ENCODE assay signal across 8 mouse cellular contexts in genomic region chr8:124863163-124863677, GRCm38 (mm10). TPM values are rescaled to one million over a fixed set of nuclear protein-coding genes. Genes with fewer than 3 reads are reported as not detected.
A peak's percentile ranks its signal among the peaks of the same experiment; 100 is the strongest.
DNase-seq lines count a peak whose midpoint lies in the region; ATAC-seq and TF ChIP-seq lines count a peak whose summit lies in the region.

No protein-coding gene starts in this region.

- H3K27me3 ChIP-seq in heart, embryonic 13.5 days (replicated peaks): no peaks in the 10 kb centered on the region
- H3K27me3 ChIP-seq in G1E (ENCODE audit: insufficient read depth, low read length): no peaks in the 10 kb centered on the region
- no peaks in the 10 kb centered on the region for H3K27me3 ChIP-seq in forebrain, embryonic 16.5 days (replicated peaks; ENCODE audit: control insufficient read depth, insufficient read depth, low read length)
- H3K27me3 ChIP-seq in megakaryocyte, embryonic 14.5 days (replicated peaks): no peaks in the 10 kb centered on the region

- H3K9me3 ChIP-seq in heart, embryonic 13.5 days: no peaks in the 10 kb centered on the region
- no peaks in the 10 kb centered on the region for H3K9me3 ChIP-seq in G1E (replicated peaks)
- H3K9me3 ChIP-seq in forebrain, embryonic 16.5 days (ENCODE audit: control insufficient read depth, low read length): no peaks in the 10 kb centered on the region
- no peaks in the 10 kb centered on the region for H3K9me3 ChIP-seq in megakaryocyte, embryonic 14.5 days

- no peak; the same call in 1 of the 2 replicates for ATAC-seq in heart, embryonic 13.5 days (ENCODE audit: extremely low read depth, insufficient number of reproducible peaks, low FRiP score, low TSS enrichment)
- ATAC-seq in G1E (ENCODE audit: extremely low read depth, insufficient number of reproducible peaks, low FRiP score, poor library complexity, severe bottlenecking): 0 out of 2 replicates have a peak, but pooled peaks have one; percentile 1
- ATAC-seq in forebrain, embryonic 16.5 days: peak; percentile 84

- peak overlapping the region; percentile 77 for H3K4me2 ChIP-seq in heart, embryonic 13.5 days
- H3K4me2 ChIP-seq in forebrain, embryonic 16.5 days (ENCODE audit: low read length): peak overlapping the region; percentile 85

- peak overlapping the region; percentile 85 for H3K27ac ChIP-seq in heart, embryonic 13.5 days (replicated peaks)
- H3K27ac ChIP-seq in forebrain, embryonic 16.5 days (ENCODE audit: low read length): peak overlapping the region; percentile 89

- H3K9ac ChIP-seq in heart, embryonic 13.5 days: peak overlapping the region; percentile 95
- H3K9ac ChIP-seq in forebrain, embryonic 16.5 days (replicated peaks; ENCODE audit: low read depth, low read length): peak overlapping the region; percentile 99

- no peak for DNase-seq in heart, postnatal 4 days
- DNase-seq in G1E (ENCODE audit: low spot score): no peak
- DNase-seq in ovary, postnatal 14 days (ENCODE audit: low spot score): no peak
- DNase-seq in thymus, postnatal 14 days: no peak
- DNase-seq in spleen, postnatal 4 days (ENCODE audit: low spot score in 2 of 2): no peak

- peak overlapping the region; percentile 91 for H3K4me3 ChIP-seq in heart, embryonic 13.5 days
- H3K4me3 ChIP-seq in G1E (ENCODE audit: low read depth, low read length): peak overlapping the region; percentile 99
- peak overlapping the region; percentile 95 for H3K4me3 ChIP-seq in forebrain, embryonic 16.5 days (replicated peaks; ENCODE audit: low read length)
- peak overlapping the region; percentile 99 for H3K4me3 ChIP-seq in megakaryocyte, embryonic 14.5 days (replicated peaks)

- no peak for TF ChIP-seq CTCF in G1E (IDR thresholded peaks at IDR 0.05; ENCODE audit: low read depth, low read length)

- under 1% methylated on average over 33 of the region's 33 CpGs for WGBS in heart, embryonic 13.5 days
- WGBS in forebrain, embryonic 16.5 days: under 1% methylated on average over 33 of the region's 33 CpGs

- H3K4me1 ChIP-seq in heart, embryonic 13.5 days: peaks cover 79% of the 10 kb centered on the region
- peaks cover 64% of the 10 kb centered on the region for H3K4me1 ChIP-seq in G1E (ENCODE audit: insufficient read depth, low read depth, low read length)
- H3K4me1 ChIP-seq in forebrain, embryonic 16.5 days (replicated peaks; ENCODE audit: control insufficient read depth, insufficient read depth, low read length): peaks cover 16% of the 10 kb centered on the region
- H3K4me1 ChIP-seq in megakaryocyte, embryonic 14.5 days: peaks cover 90% of the 10 kb centered on the region

- H3K36me3 ChIP-seq in heart, embryonic 13.5 days: peaks cover 33% of the 10 kb centered on the region
- peaks cover 64% of the 10 kb centered on the region for H3K36me3 ChIP-seq in G1E (replicated peaks)
- peaks cover 11% of the 10 kb centered on the region for H3K36me3 ChIP-seq in forebrain, embryonic 16.5 days (ENCODE audit: control insufficient read depth, insufficient read depth)
- peaks cover 39% of the 10 kb centered on the region for H3K36me3 ChIP-seq in megakaryocyte, embryonic 14.5 days (replicated peaks; ENCODE audit: low read length)

RNA-seq across cellular contexts. Expression of gene 2810004N23Rik, which starts 0.3 kb away (rescaled TPM):
- polyA plus RNA-seq in heart, embryonic 13.5 days (2015; fragmentation: Nextera tagmentation; extraction: Ambion mirVana): 47.8 and 52.9 TPM in 2 replicates
- total RNA-seq in heart, postnatal 4 days (2021): 10 to 100 TPM; 44.0 to 46.1 TPM
- total RNA-seq in G1E (2014; fragmentation: Nextera tagmentation) (49.3 and 61.9 TPM in 2 replicates), G1E (2017) (73.7 and 74.1 TPM in 2 replicates)
- polyA plus RNA-seq in G1E (2012): 41.9 and 52.6 TPM in 2 replicates
- polyA plus RNA-seq in forebrain, embryonic 16.5 days (2015; fragmentation: Nextera tagmentation; extraction: Ambion mirVana): 36.1 and 38.3 TPM in 2 replicates
- polyA plus RNA-seq in megakaryocyte, embryonic 14.5 days (2012; ENCODE audit: insufficient read depth, low replicate concordance): 8.3 and 25.4 TPM in 2 replicates

RNA-seq across cellular contexts. Expression of gene Gnpat, which starts 0.4 kb away (rescaled TPM):
- 94.8 and 101 TPM in 2 replicates for polyA plus RNA-seq in heart, embryonic 13.5 days (2015; fragmentation: Nextera tagmentation; extraction: Ambion mirVana)
- total RNA-seq in heart, postnatal 4 days (2021): 100 to 1,000 TPM; 112 to 115 TPM
- total RNA-seq in G1E (2014; fragmentation: Nextera tagmentation) (125 and 146 TPM in 2 replicates), G1E (2017) (129 and 131 TPM in 2 replicates)
- polyA plus RNA-seq in G1E (2012): 80.5 and 128 TPM in 2 replicates
- polyA plus RNA-seq in forebrain, embryonic 16.5 days (2015; fragmentation: Nextera tagmentation; extraction: Ambion mirVana): 92.7 TPM in 2 replicates
- polyA plus RNA-seq in megakaryocyte, embryonic 14.5 days (2012; ENCODE audit: insufficient read depth, low replicate concordance): 41.4 and 55.3 TPM in 2 replicates

RNA-seq across cellular contexts. Expression of gene Exoc8, which starts 34.3 kb away (rescaled TPM):
- polyA plus RNA-seq in heart, embryonic 13.5 days (2015; fragmentation: Nextera tagmentation; extraction: Ambion mirVana): 5.9 and 6.2 TPM in 2 replicates
- 10 to 100 TPM; 15.6 to 16.9 TPM for total RNA-seq in heart, postnatal 4 days (2021)
- total RNA-seq in G1E (2014; fragmentation: Nextera tagmentation) (14.4 and 15.1 TPM in 2 replicates), G1E (2017) (22.8 and 24.8 TPM in 2 replicates)
- 10.4 and 10.9 TPM in 2 replicates for polyA plus RNA-seq in G1E (2012)
- 15.0 and 15.2 TPM in 2 replicates for polyA plus RNA-seq in forebrain, embryonic 16.5 days (2015; fragmentation: Nextera tagmentation; extraction: Ambion mirVana)
- 2.1 and 3.3 TPM in 2 replicates for polyA plus RNA-seq in megakaryocyte, embryonic 14.5 days (2012; ENCODE audit: insufficient read depth, low replicate concordance)

RNA-seq across cellular contexts. Expression of gene Sprtn, which starts 34.5 kb away (rescaled TPM):
- polyA plus RNA-seq in heart, embryonic 13.5 days (2015; fragmentation: Nextera tagmentation; extraction: Ambion mirVana): 6.8 and 7.1 TPM in 2 replicates
- 10 to 100 TPM; 19.4 to 21.3 TPM for total RNA-seq in heart, postnatal 4 days (2021)
- total RNA-seq in G1E (2014; fragmentation: Nextera tagmentation) (42.4 and 43.5 TPM in 2 replicates), G1E (2017) (34.7 and 35.8 TPM in 2 replicates)
- 13.0 and 21.7 TPM in 2 replicates for polyA plus RNA-seq in G1E (2012)
- 10.6 and 12.9 TPM in 2 replicates for polyA plus RNA-seq in forebrain, embryonic 16.5 days (2015; fragmentation: Nextera tagmentation; extraction: Ambion mirVana)
- 1.7 and 2.5 TPM in 2 replicates for polyA plus RNA-seq in megakaryocyte, embryonic 14.5 days (2012; ENCODE audit: insufficient read depth, low replicate concordance)
